Mouse (Mus musculus) stomach, postnatal 0 days (tissue): Measurements from ENCODE around the gene Actl10. TPM values are rescaled to one million over a fixed set of nuclear protein-coding genes. Genes with fewer than 3 reads are reported as not detected.
A peak's percentile ranks its signal among the peaks of the same experiment; 100 is the strongest.

Experiments used
- ATAC-seq: fragments of 200-750 bp; cut with Nextera tagmentation; 2 replicates; pipeline ENCODE4 v1.8.0; 2017; ENCODE audit not compliant: low FRiP score, low TSS enrichment
- DNase-seq: peaks from one replicate; pipeline ENCODE4 v3.0.0-alpha.2; 2016; ENCODE audit warnings: low spot score
- H3K27ac ChIP-seq: fragments of 300-500 bp; sonication (generic); replicated peaks from 2 replicates; pipeline ENCODE4 v1.5.1; 2014; ENCODE audit warnings: mild to moderate bottlenecking, control low read depth
- H3K27me3 ChIP-seq: fragments of 300-500 bp; sonication (generic); 2 replicates; pipeline ENCODE4 v1.6.1; 2014; ENCODE audit warnings: low read length; ENCODE audit not compliant: control insufficient read depth, insufficient read depth
- H3K36me3 ChIP-seq: fragments of 300-500 bp; sonication (generic); 2 replicates; pipeline ENCODE4 v1.6.1; 2014; ENCODE audit warnings: low read length, mixed read lengths; ENCODE audit not compliant: control insufficient read depth, insufficient read depth
- H3K4me1 ChIP-seq: fragments of 300-500 bp; sonication (generic); replicated peaks from 2 replicates; pipeline ENCODE4 v1.6.1; 2014; ENCODE audit warnings: antibody characterized with exemption; ENCODE audit not compliant: control insufficient read depth, insufficient read depth
- H3K4me2 ChIP-seq: fragments of 300-500 bp; sonication (generic); replicated peaks from 2 replicates; pipeline ENCODE4 v1.6.1; 2014; ENCODE audit warnings: low read depth, mild to moderate bottlenecking, control low read depth, moderate library complexity
- H3K4me3 ChIP-seq: fragments of 300-500 bp; sonication (generic); 2 replicates; pipeline ENCODE4 v1.5.1; 2014; ENCODE audit warnings: low read depth, low read length, control low read depth
- H3K9ac ChIP-seq: fragments of 300-500 bp; sonication (generic); 2 replicates; pipeline ENCODE4 v1.6.1; 2014; ENCODE audit warnings: mild to moderate bottlenecking, low read length, control low read depth, mixed read lengths
- H3K9me3 ChIP-seq: fragments of 300-500 bp; sonication (generic); 2 replicates; pipeline ENCODE4 v1.6.1; 2016; ENCODE audit warnings: low read length; ENCODE audit not compliant: control insufficient read depth
- CTCF ChIP-seq: IDR thresholded peaks from 2 replicates; pipeline ENCODE4 v1.5.1; 2016; ENCODE audit warnings: antibody characterized with exemption, low read depth, mild to moderate bottlenecking, moderate library complexity
- EP300 ChIP-seq: optimal IDR thresholded peaks from 2 replicates; pipeline ENCODE3; 2016; ENCODE audit warnings: antibody characterized with exemption
- WGBS: fragments of 180-500 bp; shearing (Covaris S2); extraction: QIAGEN DNeasy Blood & Tissue Kit; methylation state at CpG from one replicate; pipeline ENCODE4 v1.1.7; 2014; 5-methylcytosine and 5-hydroxymethylcytosine counted together
- polyA plus RNA-seq: library from polyadenylated mRNA; unstranded; fragments of >200 nt; fragmentation: Nextera tagmentation; extraction: Ambion mirVana; gene quantifications from 2 replicates; pipeline ENCODE4 v1.2.1, GENCODE M21; 2015

Actl10 gene
- polyA plus RNA-seq, 1 experiment from 2014 or later: not detected

- Histone ChIP-seq H3K4me1 (peaks cover 10% of the 10 kb centered on the region; the same call in 1 of the 2 replicates), H3K27me3 (no peaks in the 10 kb centered on the region), H3K9ac (0 out of 2 replicates have a peak overlapping the region, but pooled peaks have one; percentile 23), H3K36me3 (no peaks in the 10 kb centered on the region), H3K9me3 (no peaks in the 10 kb centered on the region), H3K4me3 (peak overlapping the region; percentile 12; the same call in 1 of the 2 replicates), H3K27ac (no peak overlapping the region), H3K4me2 (peak overlapping the region; percentile 47)
- TF ChIP-seq EP300 (no peak), CTCF (peak; percentile 70)
- 27% methylated on average over 27 of the region's 27 CpGs for WGBS
- DNase-seq (peak; percentile 73), ATAC-seq (peak; percentile 54)
Measured at GRCm38 (mm10) chr2:154552424-154552907, 890 bp downstream of the Actl10 start.

- Histone ChIP-seq H3K4me1 (peaks cover 5% of the 10 kb centered on the region; the same call in 1 of the 2 replicates), H3K4me3 (no peak overlapping the region), H3K9me3 (no peaks in the 10 kb centered on the region), H3K4me2 (no peak overlapping the region), H3K27ac (no peak overlapping the region), H3K36me3 (no peaks in the 10 kb centered on the region), H3K9ac (no peak overlapping the region), H3K27me3 (no peaks in the 10 kb centered on the region)
- ATAC-seq: no peak
- 89% methylated on average over 6 of the region's 6 CpGs for WGBS
- DNase-seq: no peak
- TF ChIP-seq CTCF (no peak), EP300 (no peak)
Measured at GRCm38 (mm10) chr2:154555235-154555634, 3.7 kb downstream of the Actl10 start.

GRCm38 (mm10) chr2:154557184-154557832, 5.7 kb downstream of the Actl10 start:
- WGBS: 32% methylated on average over 5 of the region's 5 CpGs
- Histone ChIP-seq H3K27me3 (no peaks in the 10 kb centered on the region), H3K36me3 (peaks cover 6% of the 10 kb centered on the region; the same call in 1 of the 2 replicates), H3K4me1 (peaks cover 2% of the 10 kb centered on the region; the same call in 1 of the 2 replicates), H3K27ac (no peak overlapping the region), H3K9ac (no peak overlapping the region), H3K4me2 (no peak overlapping the region), H3K4me3 (no peak overlapping the region), H3K9me3 (no peaks in the 10 kb centered on the region)
- DNase-seq (peak; percentile 36), ATAC-seq (no peak)
- no peak for TF ChIP-seq EP300
- no peak for TF ChIP-seq CTCF

- TF ChIP-seq EP300: no peak
- TF ChIP-seq CTCF: no peak
Measured at GRCm38 (mm10) chr2:154558264-154559039, 6.9 kb downstream of the Actl10 start, which contains the start of gene Necab3. Necab3 (minus strand) TSS chr2:154558890.

GRCm38 (mm10) chr2:154563612-154564170, 12.1 kb downstream of the Actl10 start:
- no peak overlapping the region for H3K4me2 ChIP-seq
- DNase-seq: no peak
- WGBS: 85% methylated on average over 22 of the region's 22 CpGs
- H3K4me1 ChIP-seq: peaks cover 3% of the 10 kb centered on the region; the same call in 1 of the 2 replicates
- TF ChIP-seq EP300: no peak
- no peak for TF ChIP-seq CTCF
- no peak for ATAC-seq
- no peaks in the 10 kb centered on the region for H3K9me3 ChIP-seq
- H3K27me3 ChIP-seq: no peaks in the 10 kb centered on the region
- no peak overlapping the region for H3K4me3 ChIP-seq
- peaks cover 6% of the 10 kb centered on the region; the same call in 1 of the 2 replicates for H3K36me3 ChIP-seq
- no peak overlapping the region for H3K27ac ChIP-seq
- no peak overlapping the region for H3K9ac ChIP-seq

More at GRCm38 (mm10) chr2:154558264-154559039, 6.9 kb downstream of the Actl10 start, which contains the start of gene Necab3:
- Histone ChIP-seq H3K4me3 (peak within 1 kb of the TSS; percentile 18), H3K27me3 (no peaks in the 10 kb centered on the region), H3K4me1 (no peaks in the 10 kb centered on the region), H3K4me2 (peak within 1 kb of the TSS; percentile 52), H3K9ac (peak within 1 kb of the TSS; percentile 38; the same call in 1 of the 2 replicates), H3K36me3 (peaks cover 6% of the 10 kb centered on the region; the same call in 1 of the 2 replicates), H3K9me3 (no peaks in the 10 kb centered on the region), H3K27ac (no peak within 1 kb of the TSS)
- 13% methylated on average over 26 of the region's 34 CpGs for WGBS
- DNase-seq: peak; percentile 56
- ATAC-seq: 0 out of 2 replicates have a peak, but pooled peaks have one; percentile 41
